Mouse (Mus musculus) yolk sac, embryonic 10.5 days (tissue): ENCODE results near the gene Sh3gl2.
A peak's percentile ranks its signal among the peaks of the same experiment; 100 is the strongest.

Source experiments
- DNase-seq: peaks from one replicate; pipeline ENCODE4 v3.0.0-alpha.2; 2017; ENCODE audit warnings: low spot score

Gene Sh3gl2

DNA sequence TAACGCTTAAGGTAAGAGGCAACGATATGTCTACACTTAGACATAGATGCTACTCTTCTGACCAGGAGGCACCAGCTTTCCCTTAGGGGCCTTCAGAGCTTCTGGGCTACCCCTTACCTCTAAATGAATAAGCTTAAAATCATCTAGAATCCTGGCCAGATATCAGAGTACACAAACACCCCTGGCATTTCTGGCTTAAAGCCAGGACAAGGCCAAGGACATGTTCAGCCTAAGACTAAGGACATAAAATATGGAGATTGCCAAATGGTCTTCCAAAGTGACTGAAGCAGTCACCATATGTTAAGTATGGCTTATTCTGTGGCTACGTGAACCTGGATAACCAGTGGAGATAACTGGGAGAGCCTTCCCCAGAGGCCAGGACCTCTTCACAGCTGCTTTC is 211.5 kb downstream of the Sh3gl2 start:
- no peak for DNase-seq

DNA sequence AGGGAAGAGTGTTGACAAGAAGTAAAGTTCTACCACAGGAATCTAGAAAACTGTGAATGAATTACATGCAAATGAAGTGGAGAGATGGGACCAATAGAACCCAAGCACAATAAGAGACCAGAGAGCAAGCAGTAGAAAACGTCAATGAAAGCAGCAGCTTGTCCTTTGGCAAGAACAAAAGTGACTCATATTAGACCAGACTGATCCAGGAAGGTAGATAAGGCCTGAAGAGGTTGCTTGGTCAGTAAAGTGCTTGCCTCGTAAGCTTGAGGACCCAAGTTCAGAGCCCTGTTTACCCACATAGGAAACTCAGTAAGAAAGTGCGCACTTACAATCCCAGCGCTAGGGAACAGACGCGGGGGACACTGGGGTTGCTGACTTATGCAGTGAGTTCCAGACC is 215.5 kb downstream of the Sh3gl2 start:
- no peak for DNase-seq

DNA sequence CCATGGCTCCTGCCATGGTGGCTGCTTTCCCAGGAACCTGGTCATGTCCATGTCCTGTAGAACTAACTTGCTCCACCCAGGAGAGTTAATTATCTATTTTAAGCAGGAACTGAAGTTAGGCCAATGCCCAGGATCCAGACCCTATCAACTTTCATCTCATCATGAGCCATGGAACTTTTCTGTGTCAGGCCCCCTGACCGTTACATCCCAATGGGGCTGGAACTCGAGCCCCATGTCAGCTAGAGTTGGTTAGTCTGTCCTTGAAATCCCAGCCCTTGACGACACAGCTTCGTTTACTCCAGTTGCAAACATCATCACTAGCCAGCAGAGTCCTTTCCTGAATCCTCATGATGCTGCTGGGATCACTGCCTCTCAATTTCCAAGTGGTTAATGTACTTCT is 221.3 kb downstream of the Sh3gl2 start:
- no peak for DNase-seq

DNA sequence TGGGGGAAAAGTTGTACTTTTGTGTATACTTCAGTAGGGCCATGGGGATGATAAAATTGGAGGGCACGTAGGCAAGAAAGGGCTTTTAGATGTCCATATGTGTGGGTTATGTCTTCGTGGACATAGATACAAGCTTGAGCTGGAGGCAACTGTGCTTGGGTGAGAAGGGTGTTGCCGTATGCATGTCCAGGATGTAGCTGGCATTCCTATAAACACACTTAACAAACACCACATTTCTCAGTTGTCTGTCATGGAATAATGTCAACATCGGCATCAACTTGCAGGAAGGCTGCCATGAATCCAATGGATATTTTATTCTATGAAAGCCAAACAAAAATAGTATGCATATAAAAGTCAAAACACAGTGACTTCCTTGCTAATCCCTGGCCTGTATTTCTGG is 227.9 kb downstream of the Sh3gl2 start:
- no peak for DNase-seq

DNA sequence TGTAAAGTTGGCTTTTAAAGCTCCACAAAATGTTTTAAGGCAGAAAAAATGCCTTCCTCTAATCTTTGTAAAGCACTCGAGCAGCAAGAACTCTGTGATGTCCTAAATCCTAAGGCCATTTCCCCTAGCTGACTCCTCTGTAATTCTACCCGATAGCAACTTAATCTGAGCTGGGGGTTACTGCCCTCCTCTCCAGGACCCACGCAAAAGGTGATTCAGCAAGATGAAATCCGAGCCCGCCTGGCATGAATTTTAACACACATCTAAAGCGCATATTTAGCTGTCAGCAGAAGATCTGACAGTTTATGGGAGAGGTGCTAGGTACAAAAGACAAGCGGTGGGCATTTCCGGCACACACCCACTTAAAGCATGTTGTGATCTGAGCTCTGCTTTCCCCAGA is 229.8 kb downstream of the Sh3gl2 start:
- DNase-seq, result peak; percentile 3

DNA sequence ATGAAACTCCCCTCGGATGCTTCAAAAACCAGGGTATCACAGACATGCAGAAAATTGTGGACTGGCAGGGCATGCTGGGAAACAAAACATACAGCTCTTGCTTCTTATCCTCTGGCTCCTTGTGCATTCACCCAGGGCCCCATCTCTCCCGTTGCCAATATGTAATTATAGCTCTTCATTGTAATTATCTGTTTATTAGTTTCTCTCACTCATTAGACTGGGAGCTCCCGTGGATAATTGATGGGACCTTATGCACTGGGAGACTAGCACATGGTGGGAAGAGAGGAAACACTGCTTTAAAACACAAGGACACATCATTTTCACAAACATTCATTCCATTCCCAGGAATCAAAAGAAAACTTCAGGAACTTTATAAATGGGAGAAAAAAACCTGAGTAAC is 233.9 kb downstream of the Sh3gl2 start:
- no peak for DNase-seq

DNA sequence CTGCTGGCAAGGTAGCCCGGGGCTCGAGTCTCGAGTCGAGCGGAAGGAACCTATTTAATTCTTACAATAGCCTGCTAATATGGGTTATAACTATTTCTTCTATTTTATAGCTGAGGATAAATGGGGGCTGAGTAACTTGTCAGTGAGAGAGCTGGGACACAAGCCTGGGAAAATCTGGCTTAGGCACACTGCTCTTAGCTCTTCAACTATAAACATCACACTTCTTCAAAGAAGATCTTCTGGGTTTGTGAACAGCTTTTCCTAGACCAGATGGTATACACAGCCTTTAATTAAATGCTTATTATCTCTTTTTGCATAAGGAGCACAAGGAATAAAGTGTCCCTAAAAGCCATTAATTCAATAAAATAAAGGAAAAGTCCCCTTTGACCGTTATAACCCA is 278.7 kb downstream of the Sh3gl2 start:
- DNase-seq, result no peak

DNA sequence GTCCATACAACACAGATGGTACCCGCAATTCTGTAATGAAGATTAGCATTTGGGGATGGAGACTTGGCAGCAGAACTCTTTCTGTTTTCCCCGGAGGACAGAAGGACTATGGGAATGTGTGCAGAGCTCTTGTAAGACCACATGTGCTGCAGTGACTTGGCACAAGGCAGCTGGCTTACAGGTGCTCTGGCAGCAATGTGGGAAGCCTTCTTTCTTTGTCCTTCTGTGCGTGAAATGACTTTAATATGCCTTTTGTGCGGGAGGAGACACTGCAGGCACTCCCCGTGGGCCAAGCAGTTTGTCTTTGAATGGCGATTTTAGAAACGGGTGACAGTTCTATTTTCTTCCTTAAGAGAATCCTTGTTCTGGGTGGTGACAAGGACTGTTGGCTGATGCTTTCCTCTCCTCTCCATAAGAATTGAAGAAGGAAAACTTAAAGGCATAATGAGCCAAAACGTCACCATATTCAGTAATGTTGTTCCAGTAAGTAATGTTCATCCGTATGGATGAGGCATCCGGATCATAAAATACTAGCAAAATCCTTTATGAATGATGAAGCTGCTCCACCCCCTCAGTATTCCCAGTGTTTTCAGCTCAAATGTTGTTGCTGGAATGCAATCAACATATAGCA is 281.5 kb downstream of the Sh3gl2 start:
- DNase-seq, result no peak

DNA sequence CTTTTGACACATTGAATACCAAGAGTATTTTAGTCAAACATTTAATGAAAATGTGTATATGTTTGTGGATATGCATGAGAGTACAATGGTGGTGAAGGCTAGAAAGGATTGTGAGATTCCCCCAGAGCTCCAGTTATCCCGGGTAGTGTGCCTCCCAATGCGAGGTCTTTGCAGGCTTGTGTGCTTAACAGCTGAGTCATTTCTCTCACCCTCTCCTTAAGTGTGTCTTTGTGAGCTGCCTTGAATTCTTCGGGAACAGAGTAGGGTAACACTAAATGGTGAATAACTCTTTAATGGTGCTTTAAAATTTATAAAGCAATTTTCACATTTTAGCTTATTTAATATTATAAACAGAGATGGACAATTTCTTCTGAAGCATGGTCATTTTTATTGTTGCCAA is 300.8 kb downstream of the Sh3gl2 start:
- DNase-seq, result no peak

DNA sequence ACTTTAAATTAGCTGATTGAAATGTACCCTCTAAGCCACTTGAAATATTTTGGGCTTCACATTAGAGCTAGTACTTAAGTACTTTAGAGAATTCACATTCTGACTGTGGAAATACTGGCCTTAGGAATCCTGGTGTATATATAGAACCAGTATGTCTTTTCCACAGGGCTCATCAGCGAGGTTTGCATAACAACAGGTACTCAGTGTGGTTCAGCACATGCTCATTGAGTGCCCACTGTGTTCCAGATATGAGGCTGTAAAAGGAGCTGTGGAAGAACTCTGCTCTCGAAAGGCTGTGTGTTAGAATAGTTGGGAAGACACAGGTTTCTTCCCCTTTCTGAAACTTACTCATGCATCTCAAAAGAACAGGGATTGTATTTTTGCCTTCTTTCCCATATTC is 302.1 kb downstream of the Sh3gl2 start:
- no peak for DNase-seq

DNA sequence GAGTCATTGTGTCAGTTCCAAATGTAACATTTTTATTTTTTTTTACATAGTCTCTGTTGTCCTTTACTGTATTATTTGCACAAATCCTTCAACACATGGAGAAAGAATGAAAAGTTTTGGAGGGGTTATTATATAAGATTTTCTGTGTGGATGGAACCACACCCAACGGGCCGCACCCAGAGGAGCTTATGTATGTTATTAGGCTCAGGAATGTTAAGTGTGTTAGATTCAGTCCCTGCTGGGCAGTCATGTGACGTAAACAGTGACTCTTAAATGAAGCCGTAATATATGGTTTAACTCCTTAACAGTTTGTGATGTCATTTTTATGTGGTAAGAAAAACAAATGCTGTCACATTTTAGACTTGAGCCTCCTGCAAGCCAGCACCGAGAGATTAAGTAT is 302.6 kb downstream of the Sh3gl2 start:
- DNase-seq, result no peak

DNA sequence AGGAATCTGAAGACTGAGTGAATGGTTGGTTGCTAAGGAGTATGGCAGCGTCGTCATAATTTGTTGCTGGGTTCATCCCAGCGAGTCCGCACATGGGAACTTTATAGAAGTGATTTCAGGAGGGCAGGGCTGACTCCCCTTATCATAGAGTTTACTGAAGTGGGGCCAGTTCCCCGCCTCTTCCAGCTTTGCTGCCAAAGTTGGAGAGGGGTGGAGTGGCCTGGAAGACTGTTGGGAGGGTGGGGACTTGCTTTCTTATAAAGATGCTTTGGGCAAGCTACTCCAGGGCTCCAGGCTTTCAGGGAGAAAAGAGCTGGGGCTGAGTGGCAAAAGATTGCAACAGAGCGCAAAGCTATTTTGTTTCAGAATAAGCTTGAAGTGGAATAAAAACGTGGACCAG is 308.4 kb downstream of the Sh3gl2 start:
- DNase-seq, result no peak

DNA sequence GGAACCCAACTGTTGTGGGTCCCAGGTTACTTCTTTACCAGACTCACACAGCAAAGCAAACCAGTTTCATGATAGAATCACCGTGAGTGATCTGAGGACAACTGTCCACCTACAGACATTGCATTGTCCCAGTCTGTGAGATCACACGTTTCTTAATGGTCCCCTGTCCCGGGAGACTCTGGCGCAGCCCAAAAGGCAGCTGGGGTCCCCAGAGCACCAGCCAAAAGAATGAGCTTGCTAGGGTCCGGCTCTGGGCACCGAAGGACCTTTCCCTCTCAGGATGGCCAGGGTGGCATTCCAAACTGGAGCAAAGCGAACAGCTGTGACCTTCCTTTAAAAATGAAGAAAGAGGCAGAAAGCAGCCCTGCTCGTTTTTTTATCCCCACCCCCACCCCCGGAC is 308.9 kb downstream of the Sh3gl2 start, which contains the start of gene Adamtsl1:
Adamtsl1 (plus strand) TSS at position 381 of the 400 bp plus-strand sequence.
- DNase-seq, result no peak

DNA sequence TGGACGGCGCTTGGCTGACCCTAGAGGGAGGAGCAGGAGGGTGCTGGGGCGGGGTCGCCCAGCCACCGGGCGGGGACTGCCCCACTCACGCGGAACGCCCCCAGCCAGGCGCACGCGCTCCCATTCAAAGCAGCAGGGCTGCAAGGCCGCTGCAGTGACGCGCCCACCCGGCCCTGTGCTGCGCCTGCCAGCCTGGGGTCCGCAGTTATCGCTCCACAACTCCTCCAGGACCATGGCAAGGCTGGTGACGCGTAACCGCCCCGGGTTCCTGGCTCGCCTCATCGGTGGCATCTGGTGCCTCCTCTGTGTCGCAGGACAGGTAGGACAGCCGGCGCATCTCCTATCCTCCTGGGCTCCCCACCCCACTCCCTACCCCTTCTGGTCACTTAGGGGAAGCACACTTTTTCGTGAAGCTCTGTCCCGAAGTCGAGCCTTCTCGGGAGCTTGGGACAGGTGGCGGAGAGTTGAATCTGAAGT is 309.3 kb downstream of the Sh3gl2 start:
- peak; percentile 40 for DNase-seq

DNA sequence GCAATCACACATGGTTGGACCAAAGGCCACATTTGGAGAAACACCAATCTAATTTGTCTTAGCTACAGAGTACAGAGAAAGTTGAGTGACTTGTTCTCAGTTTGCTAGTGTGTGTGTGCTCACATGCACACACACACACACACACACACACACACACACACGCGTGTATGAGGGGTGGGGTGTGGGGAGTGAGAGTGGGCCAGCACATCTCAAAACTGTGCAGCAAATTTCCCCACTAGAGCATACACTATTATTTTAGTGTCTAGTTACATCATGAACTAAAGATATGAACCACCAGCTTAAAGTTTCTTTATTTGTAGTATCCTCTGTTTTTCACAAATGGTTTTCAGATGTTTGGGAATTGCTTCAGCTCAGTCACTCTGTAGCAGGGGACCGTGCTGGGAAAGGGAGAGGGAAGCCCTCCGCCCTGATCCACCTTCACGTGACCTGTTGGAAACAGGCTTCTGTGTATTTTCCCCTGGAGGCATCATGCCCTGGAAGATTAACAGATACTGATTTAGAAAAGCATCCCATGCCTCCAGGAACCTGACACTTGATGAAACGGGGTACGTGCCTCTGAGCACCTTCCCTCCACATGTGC is 322.1 kb downstream of the Sh3gl2 start:
- DNase-seq, result no peak

DNA sequence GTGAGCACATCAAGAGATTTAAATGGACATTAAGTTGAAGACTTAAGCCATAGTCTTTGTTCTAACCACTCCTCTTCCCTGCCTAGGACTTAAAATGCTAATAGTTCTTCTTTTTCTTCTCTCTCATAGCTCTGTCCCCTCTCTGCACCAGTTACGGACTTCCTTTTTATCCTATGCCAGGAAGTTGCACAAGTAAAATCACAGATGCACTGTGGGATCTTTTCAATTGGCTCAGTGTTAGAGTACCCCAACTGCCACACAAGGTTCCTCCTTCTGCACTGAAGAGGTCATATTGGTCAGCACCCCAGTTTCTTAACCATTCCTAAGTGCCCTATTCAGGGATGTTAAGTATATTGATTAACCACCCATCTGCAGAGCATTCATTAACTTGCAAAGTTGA is 324.9 kb downstream of the Sh3gl2 start:
- DNase-seq, result no peak

DNA sequence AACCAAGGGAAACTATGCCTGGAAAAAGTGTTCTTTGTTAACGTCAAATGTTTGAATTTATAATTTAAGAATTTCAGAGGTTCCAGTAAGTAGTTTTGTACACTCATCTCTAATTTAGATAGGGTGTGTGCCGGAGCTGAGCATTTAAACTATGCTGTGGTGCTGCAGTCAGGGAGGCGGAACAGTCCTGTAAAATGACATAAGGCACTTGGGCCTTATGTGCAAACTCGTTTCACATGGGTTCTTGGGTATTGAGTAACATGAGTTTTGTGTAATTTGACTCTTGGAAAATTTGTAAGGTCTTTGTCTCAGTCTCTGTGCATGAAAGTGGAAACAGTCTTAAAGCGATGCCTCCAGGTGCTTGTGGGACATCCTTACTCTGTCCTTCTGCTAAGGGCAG is 334.8 kb downstream of the Sh3gl2 start:
- no peak for DNase-seq

DNA sequence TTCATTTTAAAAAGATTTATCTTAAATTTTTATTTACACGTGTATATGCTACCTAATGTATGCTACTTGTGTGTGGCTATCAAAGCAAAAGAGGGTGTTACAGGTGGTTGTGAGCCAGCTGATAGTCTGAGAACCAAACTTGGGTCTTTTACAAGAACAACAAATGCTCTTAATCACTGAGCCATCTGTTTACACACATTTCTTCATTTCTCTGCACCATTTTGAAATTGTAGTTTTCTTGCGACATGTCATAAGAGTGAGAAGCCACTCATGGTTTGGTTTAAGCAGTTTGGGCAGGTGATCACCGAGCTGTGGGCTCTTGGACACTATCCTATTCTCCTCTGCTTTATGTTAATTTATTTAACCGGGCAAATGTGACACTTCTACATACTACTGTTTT is 338.3 kb downstream of the Sh3gl2 start:
- no peak for DNase-seq

DNA sequence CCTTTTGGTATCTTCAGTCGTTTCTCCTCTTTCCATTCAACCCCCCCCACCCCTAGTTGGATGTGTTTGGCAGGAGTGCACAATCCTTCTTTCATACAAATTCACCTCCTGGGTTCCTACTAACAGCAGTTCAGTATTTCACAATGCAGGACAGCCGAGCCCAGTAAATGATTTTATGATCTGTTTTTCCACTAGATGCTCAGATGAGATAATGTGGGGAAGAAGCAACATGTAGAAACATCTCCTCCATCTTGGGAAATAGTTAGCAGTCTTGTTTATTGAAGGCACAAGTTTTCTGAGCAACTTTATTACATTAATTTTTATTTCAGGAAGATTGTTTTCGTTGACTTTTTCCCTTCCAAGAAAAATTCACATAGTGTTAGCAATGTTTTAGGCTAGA is 349.8 kb downstream of the Sh3gl2 start:
- no peak for DNase-seq

DNA sequence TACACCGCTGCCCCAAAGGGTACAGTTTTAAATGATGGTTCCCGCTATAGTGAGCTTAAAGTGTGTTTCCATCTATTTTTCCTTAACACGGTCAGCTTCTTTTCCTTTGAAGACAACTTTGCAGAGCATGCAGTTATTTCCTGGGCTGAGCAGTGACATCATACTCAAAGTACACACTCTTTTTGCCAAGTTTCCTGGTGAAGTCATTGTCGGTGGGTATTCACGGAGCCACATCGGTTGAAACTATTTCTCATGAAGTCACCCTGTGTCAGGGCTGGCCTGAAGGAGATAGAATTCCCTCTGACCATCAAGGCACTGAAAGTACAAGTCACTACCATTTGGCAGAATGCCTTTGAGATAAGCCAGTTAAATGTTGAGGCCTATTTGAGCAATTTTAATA is 354.8 kb downstream of the Sh3gl2 start:
- DNase-seq, result no peak

DNA sequence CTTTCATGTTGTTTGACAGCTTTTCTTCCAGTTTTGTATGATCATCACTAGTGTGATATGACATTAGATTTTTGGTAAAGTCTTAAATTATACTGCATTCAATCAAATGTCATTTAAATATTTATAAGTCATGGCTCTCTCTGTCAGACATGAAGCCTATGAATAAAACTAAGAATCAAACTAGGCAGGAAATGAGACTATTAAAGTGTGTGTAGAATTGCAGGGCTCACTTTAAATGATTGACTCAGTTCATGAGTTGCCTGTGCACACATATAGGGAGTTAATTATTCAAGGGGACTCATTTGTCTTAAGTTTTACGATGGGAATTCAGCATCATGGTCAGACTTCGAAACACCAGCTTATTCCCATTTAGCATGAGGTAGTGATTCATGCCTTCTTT is 380.5 kb downstream of the Sh3gl2 start:
- no peak for DNase-seq

DNA sequence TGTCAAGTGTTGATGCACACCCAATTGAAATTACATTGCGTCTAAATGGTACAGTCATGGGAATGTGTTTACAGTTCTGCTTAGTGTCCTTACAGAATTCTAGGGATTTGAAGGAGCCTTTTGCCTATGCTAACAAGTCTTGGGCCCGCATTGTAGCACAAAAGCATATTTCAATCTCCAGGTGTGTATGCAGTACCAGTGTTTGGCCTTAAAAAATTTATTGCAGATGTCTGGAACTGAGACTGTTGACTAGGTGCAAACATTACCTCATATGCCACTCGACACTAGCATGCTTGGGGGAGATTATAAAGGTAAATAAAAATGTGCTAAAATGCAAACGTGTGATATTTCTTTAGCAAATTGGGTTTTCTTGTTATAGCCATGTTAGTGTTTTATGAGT is 384.0 kb downstream of the Sh3gl2 start:
- no peak for DNase-seq

DNA sequence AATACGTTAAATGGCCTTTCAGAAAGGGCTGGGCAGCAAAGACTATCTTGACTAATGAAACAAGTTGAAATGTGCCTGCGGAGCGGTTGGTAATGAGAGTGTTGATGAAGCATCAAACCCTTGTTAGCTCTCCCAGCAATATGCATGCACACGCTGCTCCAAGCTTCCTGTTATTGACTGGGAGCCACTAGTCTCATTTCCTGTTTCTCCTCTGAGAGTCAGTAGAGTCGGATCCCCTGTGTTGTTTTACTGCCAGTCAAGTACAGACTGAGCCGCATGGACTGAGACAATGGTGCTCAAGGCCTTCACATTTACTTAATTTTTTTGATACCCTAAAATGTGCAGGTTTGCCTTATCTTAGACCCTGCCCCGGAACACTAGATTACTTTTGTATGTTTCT is 386.1 kb downstream of the Sh3gl2 start:
- DNase-seq, result no peak

DNA sequence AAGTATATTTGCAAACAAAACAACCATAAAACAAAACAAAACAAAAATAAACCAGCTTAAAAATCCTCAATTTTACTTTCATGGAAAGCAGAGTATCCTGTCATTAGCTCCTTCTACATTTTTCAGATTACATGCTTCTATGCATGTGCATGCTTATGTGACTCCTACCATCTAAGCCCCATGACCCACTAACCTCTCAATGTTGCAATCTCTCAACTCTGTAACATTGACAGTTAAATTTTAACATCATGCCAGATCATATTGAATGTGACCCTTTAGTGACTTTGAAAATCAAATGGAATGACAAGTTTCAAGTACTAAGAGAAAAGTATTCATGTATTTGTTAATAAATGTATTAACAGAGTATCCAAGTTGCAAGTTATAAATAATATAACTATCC is 389.2 kb downstream of the Sh3gl2 start:
- no peak for DNase-seq
